Mouse (Mus musculus) forelimb bud, embryonic 11.5 days (tissue): Measurements from ENCODE around the gene Sacm1l.

ENCODE experiments used
- DNase-seq: peaks from one replicate; pipeline ENCODE4 v3.0.0-alpha.2; 2012; ENCODE audit warnings: low read depth, low spot score

Gene Sacm1l

GRCm38 (mm10) chr9:123529392-123530157 is at the start of gene Sacm1l:
Sacm1l (plus strand) TSS chr9:123529759.
- peak; percentile 100 for DNase-seq

- DNase-seq, result no peak
These were observed 49.7 kb upstream of the Sacm1l start for GRCm38 (mm10) chr9:123479876-123480252.

GRCm38 (mm10) chr9:123480253-123480921 is 49.2 kb upstream of the Sacm1l start:
- DNase-seq, result no peak

GRCm38 (mm10) chr9:123481136-123481535 is 48.4 kb upstream of the Sacm1l start:
- DNase-seq, result no peak

GRCm38 (mm10) chr9:123483598-123483997 is 46.0 kb upstream of the Sacm1l start:
- DNase-seq, result no peak

- no peak for DNase-seq
These were observed 44.7 kb upstream of the Sacm1l start for GRCm38 (mm10) chr9:123484830-123485229.

- no peak for DNase-seq
These were observed 44.0 kb upstream of the Sacm1l start for GRCm38 (mm10) chr9:123485561-123485960.

GRCm38 (mm10) chr9:123486635-123487034 is 42.9 kb upstream of the Sacm1l start:
- DNase-seq, result no peak

- DNase-seq, result no peak
These were observed 40.5 kb upstream of the Sacm1l start for GRCm38 (mm10) chr9:123489073-123489472.

- DNase-seq, result no peak
These were observed 39.7 kb upstream of the Sacm1l start for GRCm38 (mm10) chr9:123489727-123490343.

- no peak for DNase-seq
These were observed 38.6 kb upstream of the Sacm1l start for GRCm38 (mm10) chr9:123490930-123491329.

- DNase-seq, result no peak
These were observed 37.5 kb upstream of the Sacm1l start for GRCm38 (mm10) chr9:123491917-123492585.

GRCm38 (mm10) chr9:123496665-123497064 is 32.9 kb upstream of the Sacm1l start:
- DNase-seq, result peak; percentile 20

GRCm38 (mm10) chr9:123497906-123498305 is 31.7 kb upstream of the Sacm1l start:
- no peak for DNase-seq

GRCm38 (mm10) chr9:123500480-123500879 is 29.1 kb upstream of the Sacm1l start:
- no peak for DNase-seq

GRCm38 (mm10) chr9:123503171-123503834 is 26.3 kb upstream of the Sacm1l start:
- no peak for DNase-seq

- peak; percentile 70 for DNase-seq
These were observed 25.2 kb upstream of the Sacm1l start for GRCm38 (mm10) chr9:123504325-123504724.

- no peak for DNase-seq
These were observed 24.0 kb upstream of the Sacm1l start for GRCm38 (mm10) chr9:123505598-123505997.

- DNase-seq, result no peak
These were observed 23.1 kb upstream of the Sacm1l start for GRCm38 (mm10) chr9:123506270-123507146.

- no peak for DNase-seq
These were observed 22.2 kb upstream of the Sacm1l start for GRCm38 (mm10) chr9:123507380-123507779.

- DNase-seq, result no peak
These were observed 20.6 kb upstream of the Sacm1l start for GRCm38 (mm10) chr9:123508986-123509385.
